In the genomic region with DNA sequence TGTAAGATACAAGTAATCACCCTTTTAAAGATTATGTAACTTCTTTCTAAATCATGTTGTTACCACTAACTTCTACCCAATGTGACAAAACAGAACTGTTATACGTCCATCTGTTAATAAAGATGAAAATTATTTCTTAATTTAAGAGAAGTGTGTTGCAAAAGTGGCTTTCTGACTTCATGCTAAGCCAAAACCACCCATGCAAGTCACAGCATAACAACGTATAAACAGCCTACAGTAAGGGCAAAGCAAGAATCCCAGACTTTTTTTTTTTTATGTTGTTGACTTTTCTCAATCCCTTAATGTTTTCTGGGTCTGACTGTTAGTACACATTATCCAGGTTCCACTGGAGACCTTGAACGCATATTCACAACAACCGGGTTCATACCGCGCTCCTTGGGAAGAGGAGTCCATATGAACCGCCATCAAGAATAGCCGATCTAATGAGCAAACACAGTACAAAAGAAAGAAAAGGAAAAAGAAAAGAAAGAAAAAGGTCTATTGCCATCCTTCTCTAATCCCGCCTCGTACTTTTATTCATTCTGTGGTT, we compare ENCODE assay signal across 9 mouse cellular contexts. TPM values are rescaled to one million over a fixed set of nuclear protein-coding genes. Genes with fewer than 3 reads are reported as not detected.
DNase-seq lines count a peak whose midpoint lies in the region; ATAC-seq and TF ChIP-seq lines count a peak whose summit lies in the region.
"Had no signal": no experiment of that assay in that cellular context is flagged by ENCODE, and none has a peak within 500 bp of the region (broad histone marks: within the 10 kb centered on the region; RNA-seq: fewer than 3 reads in every experiment).

No protein-coding gene starts in this region.

- no peak for ATAC-seq in forebrain, embryonic 12.5 days (ENCODE audit: low FRiP score)
- ATAC-seq in liver, embryonic 12.5 days: no peak

- WGBS in forebrain, embryonic 12.5 days: 8% methylated on average over 10 of the region's 10 CpGs
- WGBS in liver, embryonic 12.5 days (ENCODE audit: insufficient replicate concordance): 20% methylated on average over 10 of the region's 10 CpGs

- no peaks in the 10 kb centered on the region for H3K36me3 ChIP-seq in CH12.LX (replicated peaks in 1 of 2; ENCODE audit: control insufficient read depth in 1 of 2, insufficient read depth in 1 of 2, low read length in 1 of 2)
- H3K36me3 ChIP-seq in forebrain, embryonic 12.5 days (replicated peaks): no peaks in the 10 kb centered on the region
- H3K36me3 ChIP-seq in liver, embryonic 12.5 days: no peaks in the 10 kb centered on the region

- no peak for TF ChIP-seq CTCF in CH12.LX (conservative IDR thresholded peaks at IDR 0.05 in 1 of 2, IDR thresholded peaks at IDR 0.05 in 1 of 2; ENCODE audit: low read depth in 2 of 2, low read length in 2 of 2)

- no peak overlapping the region for H3K27ac ChIP-seq in CH12.LX (ENCODE audit: insufficient read depth, low read depth)
- no peak overlapping the region for H3K27ac ChIP-seq in forebrain, embryonic 12.5 days
- peak overlapping the region; percentile 95; the same call in 1 of the 2 replicates for H3K27ac ChIP-seq in liver, embryonic 12.5 days

- H3K27me3 ChIP-seq in CH12.LX (replicated peaks): no peaks in the 10 kb centered on the region
- H3K27me3 ChIP-seq in forebrain, embryonic 12.5 days: no peaks in the 10 kb centered on the region
- no peaks in the 10 kb centered on the region for H3K27me3 ChIP-seq in liver, embryonic 12.5 days (replicated peaks)

- intact Hi-C loops in heart, postnatal 10 days (cut with DNase I): loop anchor here (2.0 kb wide), 1 partner anchor 32 kb away; no protein-coding TSS in a partner anchor

- H3K9ac ChIP-seq in CH12.LX (ENCODE audit: insufficient read depth, low read depth): peak overlapping the region; percentile 75
- H3K9ac ChIP-seq in forebrain, embryonic 12.5 days: peak overlapping the region; percentile 65
- H3K9ac ChIP-seq in liver, embryonic 12.5 days: peak overlapping the region; percentile 80

- H3K4me1 ChIP-seq in CH12.LX (ENCODE audit: control insufficient read depth in 1 of 2, insufficient read depth in 2 of 2): peaks cover 3 to 10% of the 10 kb centered on the region in 2 experiments; a peak in 3 of 4 replicates
- no peaks in the 10 kb centered on the region; the same call in 1 of the 2 replicates for H3K4me1 ChIP-seq in forebrain, embryonic 12.5 days
- peaks cover 29% of the 10 kb centered on the region for H3K4me1 ChIP-seq in liver, embryonic 12.5 days

- peak overlapping the region; percentile 74 to 84 (median 78) for H3K4me3 ChIP-seq in CH12.LX (replicated peaks in 1 of 3; ENCODE audit: low read depth in 2 of 3, low read length in 2 of 3, poor library complexity in 1 of 3)
- peak overlapping the region; percentile 68 for H3K4me3 ChIP-seq in forebrain, embryonic 12.5 days (replicated peaks)
- peak overlapping the region; percentile 78 for H3K4me3 ChIP-seq in liver, embryonic 12.5 days

- no peak for TF ChIP-seq EP300 in CH12.LX (IDR thresholded peaks at IDR 0.05; ENCODE audit: low read length)

- no peak for TF ChIP-seq RAD21 in CH12.LX (IDR thresholded peaks at IDR 0.05; ENCODE audit: low read depth, low read length)

- no peaks in the 10 kb centered on the region for H3K9me3 ChIP-seq in CH12.LX (replicated peaks; ENCODE audit: low read length)
- H3K9me3 ChIP-seq in forebrain, embryonic 12.5 days: no peaks in the 10 kb centered on the region
- no peaks in the 10 kb centered on the region for H3K9me3 ChIP-seq in liver, embryonic 12.5 days (replicated peaks)

- no peaks in the 10 kb centered on the region for H3K79me2 ChIP-seq in CH12.LX (replicated peaks; ENCODE audit: control insufficient read depth, extremely low read depth, insufficient read depth, poor library complexity, severe bottlenecking)

- in situ Hi-C loops in CH12.LX (cut with MboI; ENCODE audit: low pct_ligation_motif_present, low pct_unique_long_range_greater_than_20kb, low sequenced_read_pairs): no loop called here

- TF ChIP-seq POLR2A in CH12.LX (IDR thresholded peaks at IDR 0.05; ENCODE audit: low read depth, low read length): no peak

- peak overlapping the region; percentile 98 for H3K4me2 ChIP-seq in CH12.LX (ENCODE audit: insufficient read depth, low read depth, poor library complexity, severe bottlenecking)
- peak overlapping the region; percentile 61 for H3K4me2 ChIP-seq in forebrain, embryonic 12.5 days
- H3K4me2 ChIP-seq in liver, embryonic 12.5 days: peak overlapping the region; percentile 93

- peak; percentile 82 for DNase-seq in heart, adult 11 months
- no peak for DNase-seq in heart, postnatal 10 days
- DNase-seq in CH12.LX (ENCODE audit: extremely low read depth): no peak
- no peak for DNase-seq in T-cell, adult 2 months (ENCODE audit: low spot score)
- no peak for DNase-seq in adrenal gland, postnatal 10 days
- no peak for DNase-seq in thymus, postnatal 25 days

- dilution Hi-C loops in CH12.LX (cut with MboI; ENCODE audit: extremely low pct_ligation_motif_present, extremely low pct_unique_long_range_greater_than_20kb, low sequenced_read_pairs): no loop called here

TF ChIP-seq in CH12.LX, 34 proteins besides CTCF, POLR2A, EP300 and RAD21:
- no peak for TF ChIP-seq ZMIZ1 (IDR thresholded peaks at IDR 0.05; ENCODE audit: low read depth, low read length)
- TF ChIP-seq ZNF384 (IDR thresholded peaks at IDR 0.05; ENCODE audit: low read depth, low read length): 0 out of 2 replicates have a peak, but pooled peaks have one; percentile 15

RNA-seq across cellular contexts. Expression of a gene that starts 0.8 kb away (rescaled TPM):
- total RNA-seq in heart, postnatal 10 days (2021): 1 to 10 TPM; 5.4 to 5.7 TPM
- total RNA-seq in CH12.LX (2012; rRNA removed) (1.3 and 1.7 TPM in 2 replicates), CH12.LX (2014; rRNA removed) (1.5 and 1.6 TPM in 2 replicates)
- polyA plus RNA-seq in CH12.LX (2012; ENCODE audit: insufficient read length, low read depth): 1.8 TPM in 2 replicates
- polyA plus RNA-seq in forebrain, embryonic 12.5 days (2016; fragmentation: Nextera tagmentation; extraction: Ambion mirVana): 12.6 and 13.5 TPM in 2 replicates
- 1.6 and 2.1 TPM in 2 replicates for polyA plus RNA-seq in liver, embryonic 12.5 days (2016; fragmentation: Nextera tagmentation; extraction: Ambion mirVana)
- 10 to 100 TPM; 10.8 to 17.4 TPM for total RNA-seq in adrenal gland, postnatal 10 days (2021)

RNA-seq across cellular contexts. Expression of a gene that starts 36.6 kb away (rescaled TPM):
- total RNA-seq in heart, postnatal 10 days (2021): 100 to 1,000 TPM; 224 TPM
- total RNA-seq in CH12.LX (2012; rRNA removed) (113 and 121 TPM in 2 replicates), CH12.LX (2014; rRNA removed) (166 and 184 TPM in 2 replicates)
- polyA plus RNA-seq in CH12.LX (2012; ENCODE audit: insufficient read length, low read depth): 123 and 165 TPM in 2 replicates
- polyA plus RNA-seq in forebrain, embryonic 12.5 days (2016; fragmentation: Nextera tagmentation; extraction: Ambion mirVana): 88.5 and 94.9 TPM in 2 replicates
- polyA plus RNA-seq in liver, embryonic 12.5 days (2016; fragmentation: Nextera tagmentation; extraction: Ambion mirVana): 49.2 and 53.7 TPM in 2 replicates
- total RNA-seq in adrenal gland, postnatal 10 days (2021): 100 to 1,000 TPM; 235 to 244 TPM

RNA-seq across cellular contexts. Expression of a gene that starts 54.7 kb away (rescaled TPM):
- total RNA-seq in heart, postnatal 10 days (2021): 10 to 100 TPM; 14.6 to 15.3 TPM
- total RNA-seq in CH12.LX (2012; rRNA removed) (36.5 and 39.1 TPM in 2 replicates), CH12.LX (2014; rRNA removed) (71.9 and 74.7 TPM in 2 replicates)
- 46.0 and 47.3 TPM in 2 replicates for polyA plus RNA-seq in CH12.LX (2012; ENCODE audit: insufficient read length, low read depth)
- 75.4 and 80.1 TPM in 2 replicates for polyA plus RNA-seq in forebrain, embryonic 12.5 days (2016; fragmentation: Nextera tagmentation; extraction: Ambion mirVana)
- polyA plus RNA-seq in liver, embryonic 12.5 days (2016; fragmentation: Nextera tagmentation; extraction: Ambion mirVana): 10.6 and 11.8 TPM in 2 replicates
- total RNA-seq in adrenal gland, postnatal 10 days (2021): 10 to 100 TPM; 17.7 to 22.4 TPM

RNA-seq across cellular contexts. Expression of a gene that starts 54.9 kb away (rescaled TPM):
- total RNA-seq in heart, postnatal 10 days (2021): under 1 TPM; 0.10 TPM
- total RNA-seq in CH12.LX (2012; rRNA removed): 0.29 and 0.30 TPM in 2 replicates
- total RNA-seq in CH12.LX (2014; rRNA removed): 0.19 TPM in 1 of 2 replicates, not detected in the other
- polyA plus RNA-seq in CH12.LX (2012; ENCODE audit: insufficient read length, low read depth): 0.14 TPM in 1 of 2 replicates, not detected in the other
- polyA plus RNA-seq in forebrain, embryonic 12.5 days (2016; fragmentation: Nextera tagmentation; extraction: Ambion mirVana): 0.22 and 0.32 TPM in 2 replicates
- polyA plus RNA-seq in liver, embryonic 12.5 days (2016; fragmentation: Nextera tagmentation; extraction: Ambion mirVana): 0.06 and 0.23 TPM in 2 replicates
- under 1 TPM; 0.12 to 0.21 TPM for total RNA-seq in adrenal gland, postnatal 10 days (2021)
- polyA plus RNA-seq: small intestine, adult 2 months had no signal
